Mouse (Mus musculus) T-cell, adult 2 months (primary cell): ENCODE results near the gene Tfr2.
A peak's percentile ranks its signal among the peaks of the same experiment; 100 is the strongest.

Experiments used
- DNase-seq: peaks from one replicate; pipeline ENCODE4 v3.0.0; 2022; ENCODE audit warnings: low spot score

Tfr2 gene

DNA sequence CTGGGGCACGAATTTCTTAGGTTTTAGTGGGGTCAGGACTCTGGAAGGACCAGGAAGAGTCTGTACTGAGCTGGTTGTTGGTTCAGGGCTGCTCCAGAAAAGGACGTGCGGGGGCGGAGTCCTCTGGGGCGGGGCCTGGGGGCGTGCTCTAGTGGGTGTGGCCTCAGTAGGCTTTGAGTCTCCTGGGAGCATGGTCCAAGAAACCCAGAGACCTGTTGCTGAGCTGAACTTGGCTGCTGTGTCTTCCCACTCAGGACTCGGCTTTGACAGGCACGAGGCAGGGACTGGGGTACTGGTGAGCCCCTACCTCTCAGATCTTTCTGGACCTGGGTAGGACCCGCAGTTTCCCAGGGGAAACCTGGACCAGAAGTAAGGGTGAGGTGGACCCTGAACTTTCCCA is at the start of gene Tfr2:
Tfr2 (plus strand) TSS at position 176 of the 400 bp plus-strand sequence.
- peak; percentile 36 for DNase-seq

- no peak for DNase-seq
Observed at GRCm38 (mm10) chr5:137521861-137522260, 47.8 kb upstream of the Tfr2 start.

- no peak for DNase-seq
Observed at GRCm38 (mm10) chr5:137522711-137523110, 46.9 kb upstream of the Tfr2 start.

GRCm38 (mm10) chr5:137523396-137524250 is 46.0 kb upstream of the Tfr2 start:
- DNase-seq: no peak

DNA sequence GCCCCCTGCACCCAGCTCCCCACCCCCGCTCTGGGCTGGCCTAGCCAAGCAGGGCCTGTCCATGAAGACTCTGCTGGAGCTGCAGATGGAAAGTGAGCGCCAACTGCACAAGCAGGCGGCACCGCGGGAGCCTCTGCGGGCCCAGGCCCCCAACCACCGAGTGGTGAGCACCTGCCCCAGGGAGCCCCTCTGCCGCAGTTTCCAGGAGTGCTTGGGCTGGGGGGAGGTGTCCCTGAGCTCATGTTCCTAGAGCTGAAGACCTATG is 45.5 kb upstream of the Tfr2 start:
- no peak for DNase-seq

DNA sequence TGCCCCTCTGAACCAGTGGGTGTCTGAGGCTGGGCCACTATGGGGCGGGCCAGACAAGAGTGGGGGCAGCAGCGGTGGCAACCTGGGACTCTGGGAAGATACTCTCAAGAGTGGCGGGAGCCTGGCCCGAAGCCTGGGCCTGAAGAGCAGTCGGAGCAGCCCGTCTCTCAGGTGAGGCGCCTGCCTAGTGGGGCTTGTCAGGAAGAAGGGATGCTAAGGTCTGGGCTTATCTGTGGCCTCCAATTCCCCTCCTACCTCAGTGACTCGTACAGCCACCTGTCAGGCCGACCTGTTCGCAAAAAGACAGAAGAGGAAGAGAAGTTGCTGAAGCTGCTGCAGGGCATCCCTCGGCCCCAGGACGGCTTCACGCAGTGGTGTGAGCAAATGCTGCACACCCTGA is 45.0 kb upstream of the Tfr2 start:
- no peak for DNase-seq

DNA sequence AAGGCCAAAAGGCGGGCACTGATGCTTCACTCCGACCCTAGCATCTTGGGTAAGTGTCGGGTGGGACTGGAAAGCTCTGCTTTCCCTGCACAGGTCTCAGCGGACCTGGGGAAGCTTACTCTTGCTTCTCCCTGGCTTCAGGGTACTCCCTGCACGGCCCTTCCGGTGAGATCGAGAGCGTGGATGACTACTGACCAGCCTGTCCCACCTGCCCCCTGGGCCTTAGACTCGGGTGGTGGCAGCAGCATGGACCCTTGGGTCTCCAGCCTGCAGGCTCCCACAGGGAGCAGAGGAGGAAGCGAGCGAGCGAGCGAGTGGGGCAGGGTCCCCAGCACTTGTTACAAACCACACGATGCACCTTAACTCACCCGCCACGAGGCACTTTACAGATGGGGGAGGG is 44.1 kb upstream of the Tfr2 start:
- DNase-seq: no peak

- no peak for DNase-seq
Observed at GRCm38 (mm10) chr5:137526192-137526936, 43.3 kb upstream of the Tfr2 start.

DNA sequence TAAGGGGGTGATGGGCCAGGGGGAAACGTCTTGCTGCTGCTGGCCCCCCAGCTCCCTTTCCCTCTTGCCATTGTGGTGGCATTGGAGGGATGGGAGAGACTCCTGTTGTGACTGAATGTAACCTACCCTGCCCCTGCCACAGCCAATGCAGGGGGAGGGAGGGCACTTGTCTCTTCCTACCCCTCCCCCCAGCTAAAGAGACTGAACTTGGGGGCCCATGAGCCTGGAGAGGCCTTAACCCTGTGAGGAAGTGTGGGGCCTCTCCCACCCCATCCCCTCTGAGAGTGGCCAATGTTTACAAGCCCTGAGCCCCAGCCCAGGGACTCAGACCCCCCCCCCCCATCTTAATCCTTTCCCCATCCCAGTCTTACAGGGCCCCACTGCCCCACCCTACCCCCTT is 42.2 kb upstream of the Tfr2 start:
- no peak for DNase-seq

- no peak for DNase-seq
Observed at GRCm38 (mm10) chr5:137528247-137528968, 41.2 kb upstream of the Tfr2 start.

- no peak for DNase-seq
Observed at GRCm38 (mm10) chr5:137529221-137529995, 40.2 kb upstream of the Tfr2 start.

DNA sequence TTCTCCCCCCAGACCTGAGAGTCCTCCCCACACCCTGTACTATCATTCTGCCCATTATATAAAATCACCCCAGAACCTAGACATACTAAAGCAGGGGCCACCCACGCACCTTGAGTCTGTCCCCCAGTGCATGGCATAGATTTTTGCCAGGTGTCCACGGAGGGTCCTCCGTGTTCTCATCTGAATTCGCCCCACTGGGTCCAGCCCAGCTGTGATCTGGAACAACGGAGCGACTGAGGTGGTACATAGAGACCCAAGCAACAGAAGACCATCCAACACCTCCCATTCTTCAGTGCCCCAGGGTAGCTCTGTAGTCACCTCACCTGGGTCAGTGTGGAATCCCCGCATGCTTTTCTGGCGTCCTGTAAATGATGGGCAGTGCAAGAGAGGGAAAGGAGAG is 39.6 kb upstream of the Tfr2 start:
- no peak for DNase-seq

- peak; percentile 72 for DNase-seq
Observed at GRCm38 (mm10) chr5:137530588-137531413, 38.8 kb upstream of the Tfr2 start.

- DNase-seq: peak; percentile 41
Observed at GRCm38 (mm10) chr5:137531414-137532130, 38.1 kb upstream of the Tfr2 start.

GRCm38 (mm10) chr5:137532131-137532807 is 37.4 kb upstream of the Tfr2 start:
- no peak for DNase-seq

DNA sequence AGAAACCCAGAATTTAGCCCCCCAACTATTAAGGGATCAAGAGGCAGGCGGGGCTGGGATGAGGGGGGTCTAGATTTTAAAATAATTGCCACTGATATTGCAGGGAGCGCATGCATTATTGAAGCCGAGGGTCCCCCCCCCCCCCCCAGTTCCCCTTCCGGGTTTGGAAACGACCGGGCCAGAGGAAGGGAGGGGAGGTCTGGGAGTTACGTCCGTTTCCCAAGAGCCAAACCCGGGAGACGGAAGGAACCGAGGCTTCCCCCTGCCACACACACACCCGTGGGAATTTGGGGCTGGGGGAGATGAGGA is 36.9 kb upstream of the Tfr2 start:
- DNase-seq: no peak

DNA sequence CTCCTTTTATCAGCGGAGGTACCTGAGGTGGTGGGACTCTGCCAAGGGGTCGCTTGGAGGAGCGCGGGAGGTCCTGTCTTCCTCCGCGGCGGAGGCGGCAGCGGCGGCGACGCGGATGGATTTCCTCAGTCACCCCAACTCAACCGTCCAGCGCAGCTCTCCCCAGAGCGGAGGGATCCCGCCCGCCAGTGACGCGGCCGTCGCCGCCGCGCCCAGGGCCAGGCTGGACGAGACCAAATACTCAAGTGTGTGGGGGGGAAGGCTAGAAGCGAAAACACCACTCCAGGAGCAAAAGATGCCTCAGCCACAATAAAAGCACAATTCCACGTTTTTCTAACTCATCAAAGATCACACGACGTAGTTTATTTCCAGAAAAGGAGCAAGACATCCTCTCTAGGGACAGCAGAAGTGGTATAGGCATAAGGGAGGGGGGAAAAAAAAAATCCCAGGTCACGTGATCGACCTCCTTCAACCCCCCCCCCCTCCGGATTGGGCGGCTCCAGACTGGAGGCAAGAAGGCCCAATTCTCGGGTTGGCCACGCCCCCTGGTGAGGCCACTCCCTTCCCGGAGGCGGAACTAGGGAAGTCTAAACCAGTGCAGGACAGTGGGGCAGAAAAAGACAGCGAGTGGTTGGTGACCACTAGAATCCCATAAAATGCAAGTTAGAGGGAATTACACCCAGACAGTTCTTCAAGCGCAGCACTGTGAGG is 36.4 kb upstream of the Tfr2 start, which contains the start of the genes Epo and Gnb2:
Epo (minus strand) TSS at position 126 of the 711 bp plus-strand sequence.
Gnb2 (minus strand) TSS at position 394 of the 711 bp plus-strand sequence.
- peak; percentile 94 for DNase-seq

- DNase-seq: no peak
Observed at GRCm38 (mm10) chr5:137534762-137535161, 34.9 kb upstream of the Tfr2 start.

DNA sequence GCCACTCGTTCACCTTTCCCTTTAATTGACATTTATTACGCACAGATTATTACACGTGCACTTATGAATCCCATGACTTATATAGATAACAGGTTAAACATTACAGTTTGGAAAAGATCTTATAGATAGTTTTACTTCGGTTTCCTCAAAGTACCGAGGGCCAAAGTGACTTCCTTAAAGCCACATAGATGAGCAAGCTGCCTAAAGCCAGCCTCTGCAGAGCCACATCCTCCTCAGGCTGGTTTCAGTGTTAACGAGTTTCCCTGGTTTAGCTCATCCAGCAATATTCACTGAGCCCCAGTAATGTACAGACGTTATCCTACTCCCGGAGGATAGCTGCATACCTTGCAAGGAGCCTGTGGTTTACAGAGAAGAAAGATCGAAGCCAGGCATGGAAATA is 34.3 kb upstream of the Tfr2 start:
- DNase-seq: no peak
